Mouse (Mus musculus) spleen, adult 2 months (tissue): Measurements from ENCODE around the gene Fam186b.

Source experiments
- CTCF ChIP-seq: fragments of 200-500 bp; IDR thresholded peaks from 2 replicates; pipeline ENCODE4 v1.5.1; 2011; ENCODE audit warnings: mild to moderate bottlenecking, inconsistent platforms; ENCODE audit not compliant: insufficient read depth, insufficient read length, insufficient replicate concordance; ENCODE audit errors: extremely low read depth
- POLR2A ChIP-seq: fragments of 200-500 bp; IDR thresholded peaks from 2 replicates; pipeline ENCODE4 v1.6.1; 2011; ENCODE audit warnings: low read depth, low read length, inconsistent platforms

GRCm38 (mm10) chr15:99238006-99238405, 57.7 kb downstream of the Fam186b start:
- TF ChIP-seq CTCF (no peak), POLR2A (no peak)
